Mouse (Mus musculus) ZHBTc4 (cell line): ENCODE measurements around the gene Acad12.
"Not testable (repeated sequence)": the region's sequence is repeated elsewhere in the genome, so short reads cannot be mapped to it uniquely, and the experiment has no call there.

ENCODE experiments used
- DNase-seq: peaks from one replicate; pipeline ENCODE4 v3.0.0-alpha.2; 2011; ENCODE audit warnings: low read depth, low spot score

Acad12 gene

GRCm38 (mm10) chr5:121618592-121619513 is at the start of gene Acad12:
Gene Acad12, minus strand, starts transcription at chr5:121618938.
- peak; percentile 92 for DNase-seq

GRCm38 (mm10) chr5:121668411-121668810 is 49.7 kb upstream of the Acad12 start:
- no peak for DNase-seq

DNA sequence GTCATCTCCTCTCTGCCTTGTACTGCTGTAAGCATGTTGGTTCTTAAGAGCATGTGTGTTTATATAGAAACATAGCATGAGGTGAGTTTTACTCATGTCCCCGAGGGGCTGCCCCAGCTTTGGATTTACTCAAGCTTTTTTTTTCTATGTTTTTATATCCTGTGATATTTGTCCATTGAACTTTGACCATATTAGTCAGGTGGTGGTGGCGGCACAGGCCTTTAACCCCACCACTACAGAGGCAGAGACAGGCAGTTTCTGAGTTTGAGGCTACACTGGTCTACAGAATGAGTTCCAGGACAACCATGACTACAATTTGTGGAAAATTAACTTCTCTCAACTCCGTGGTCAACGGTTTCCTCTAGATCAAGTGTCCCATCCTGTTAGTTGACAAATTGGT is 48.3 kb upstream of the Acad12 start:
- DNase-seq: no peak

- DNase-seq: no peak
These were observed 46.2 kb upstream of the Acad12 start for GRCm38 (mm10) chr5:121664971-121665370.

DNA sequence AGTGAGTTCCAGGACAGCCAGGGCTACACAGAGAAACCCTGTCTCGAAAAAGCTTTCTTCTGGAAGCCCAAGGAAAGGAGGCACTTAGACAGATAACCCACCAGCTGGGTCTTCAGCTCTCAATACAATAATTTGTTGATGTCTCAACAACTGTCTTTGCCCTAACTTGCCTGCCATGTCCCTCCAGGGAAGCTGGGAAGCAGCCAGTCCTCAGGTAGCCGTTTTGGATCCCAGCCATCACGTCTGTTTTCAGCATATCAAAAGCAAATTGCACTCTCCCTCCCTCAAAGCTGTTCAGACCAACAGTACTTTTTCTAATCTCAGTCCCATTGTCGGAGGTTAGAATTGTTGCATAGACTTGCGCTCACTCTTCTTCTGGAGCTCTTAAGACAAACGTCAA is 45.3 kb upstream of the Acad12 start:
- DNase-seq: no peak

DNA sequence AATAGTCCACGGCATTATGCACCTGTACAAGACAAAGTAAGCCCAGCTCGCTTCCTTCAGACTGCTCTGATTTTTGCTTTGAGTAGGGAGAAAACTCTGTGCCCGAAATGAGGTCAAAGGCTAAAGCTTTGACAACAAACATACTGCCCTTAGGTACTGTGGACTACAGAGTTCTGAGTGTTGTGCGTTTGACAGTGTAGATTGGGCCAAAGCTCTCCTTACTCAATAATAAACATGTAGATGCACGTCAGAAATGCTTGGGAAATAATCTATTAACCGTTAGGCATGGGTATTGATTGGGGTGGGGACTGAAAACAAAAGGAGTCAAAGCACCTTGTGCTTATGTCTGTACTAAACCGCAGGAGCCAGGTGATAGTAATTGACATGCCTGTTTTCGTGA is 44.7 kb upstream of the Acad12 start:
- DNase-seq: no peak

DNA sequence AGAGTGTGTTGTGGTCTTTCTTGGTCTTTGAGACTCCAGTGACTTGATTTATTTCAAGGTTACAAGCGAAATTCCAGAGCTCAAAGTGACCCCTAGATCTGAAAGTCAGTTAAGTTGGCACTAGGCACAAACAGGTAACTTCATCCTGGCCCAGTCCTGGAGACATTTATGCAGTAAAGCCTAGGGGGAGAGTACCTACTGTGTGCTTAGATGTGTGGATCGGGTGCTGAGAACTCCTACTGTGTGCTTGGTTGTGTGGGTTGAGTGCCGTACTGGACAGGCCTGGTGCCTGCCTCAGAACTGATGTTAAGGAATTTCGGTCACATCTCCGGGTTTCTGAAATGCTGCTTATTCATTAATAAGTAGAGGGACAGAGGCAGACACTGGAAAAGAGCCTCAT is 42.8 kb upstream of the Acad12 start:
- DNase-seq: no peak

- peak; percentile 40 for DNase-seq
These were observed 42.1 kb upstream of the Acad12 start for GRCm38 (mm10) chr5:121660897-121661254.

- DNase-seq: peak; percentile 95
These were observed 41.5 kb upstream of the Acad12 start, which contains the start of the genes Acad10 and Brap for GRCm38 (mm10) chr5:121660059-121660896. Gene Acad10, minus strand, starts transcription at chr5:121660514. Gene Brap, plus strand, starts transcription at chr5:121660563.

GRCm38 (mm10) chr5:121657656-121658055 is 38.9 kb upstream of the Acad12 start:
- not testable (repeated sequence) for DNase-seq

- not testable (repeated sequence) for DNase-seq
These were observed 38.1 kb upstream of the Acad12 start for GRCm38 (mm10) chr5:121656866-121657265.

DNA sequence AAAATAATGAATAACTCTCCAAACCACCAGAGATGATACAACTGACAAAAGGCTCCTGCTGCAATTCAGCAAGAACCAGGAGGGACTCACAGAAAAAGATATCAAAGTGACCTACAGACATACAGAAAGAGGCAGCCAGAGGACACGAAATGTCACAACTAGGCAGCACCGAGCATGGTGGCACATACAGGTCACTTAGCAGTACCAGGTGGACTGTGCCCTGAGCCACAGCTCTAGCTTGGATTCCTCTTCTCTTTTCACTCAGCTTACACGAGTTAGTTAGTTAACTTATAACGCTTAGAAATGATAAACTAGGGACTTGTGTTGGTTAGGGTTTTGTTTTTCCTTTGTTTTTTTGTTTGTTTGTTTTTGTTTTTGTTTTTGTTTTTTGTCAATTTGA is 35.8 kb upstream of the Acad12 start:
- DNase-seq: no peak

GRCm38 (mm10) chr5:121649134-121649533 is 30.4 kb upstream of the Acad12 start:
- no peak for DNase-seq

- no peak for DNase-seq
These were observed 20.9 kb upstream of the Acad12 start for GRCm38 (mm10) chr5:121639601-121640000.

DNA sequence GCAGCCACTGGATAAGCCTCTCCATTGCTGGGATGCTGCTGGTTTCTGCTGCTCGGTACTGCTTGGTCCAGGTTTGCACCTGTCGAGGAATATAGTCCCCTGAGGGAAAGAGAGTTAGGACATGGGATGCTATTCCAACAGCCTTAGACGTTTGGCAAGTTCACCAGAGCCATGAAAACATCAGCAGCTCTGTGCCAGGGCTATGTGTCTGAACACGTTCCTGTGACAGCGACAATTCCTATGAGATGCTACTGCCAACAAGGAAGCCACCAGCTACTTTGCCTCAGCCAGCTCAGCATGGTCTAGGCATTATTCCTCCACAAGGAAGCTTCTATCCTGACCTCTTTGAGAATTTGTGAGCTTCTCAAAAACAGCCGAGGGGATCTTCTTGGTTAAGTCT is 18.6 kb upstream of the Acad12 start:
- no peak for DNase-seq

DNA sequence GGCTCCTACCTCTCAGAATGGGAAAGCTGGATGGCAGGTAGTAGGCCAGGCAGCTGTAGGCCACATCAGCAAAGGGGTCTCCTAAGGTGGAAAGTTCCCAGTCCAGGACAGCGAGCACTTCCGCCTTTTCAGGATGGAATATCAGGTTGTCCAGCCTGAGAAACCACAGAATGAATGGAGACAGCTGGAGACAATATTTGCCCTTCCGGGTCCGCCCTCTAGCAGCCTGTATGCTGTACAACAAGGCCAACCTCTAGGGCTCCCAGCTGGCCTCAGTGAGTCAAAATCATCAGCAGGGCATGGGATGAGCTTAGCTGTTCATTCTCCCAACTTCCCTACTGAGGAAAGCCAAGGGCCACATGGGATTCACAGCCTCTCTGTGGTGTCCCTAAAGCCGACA is 15.9 kb upstream of the Acad12 start:
- no peak for DNase-seq

DNA sequence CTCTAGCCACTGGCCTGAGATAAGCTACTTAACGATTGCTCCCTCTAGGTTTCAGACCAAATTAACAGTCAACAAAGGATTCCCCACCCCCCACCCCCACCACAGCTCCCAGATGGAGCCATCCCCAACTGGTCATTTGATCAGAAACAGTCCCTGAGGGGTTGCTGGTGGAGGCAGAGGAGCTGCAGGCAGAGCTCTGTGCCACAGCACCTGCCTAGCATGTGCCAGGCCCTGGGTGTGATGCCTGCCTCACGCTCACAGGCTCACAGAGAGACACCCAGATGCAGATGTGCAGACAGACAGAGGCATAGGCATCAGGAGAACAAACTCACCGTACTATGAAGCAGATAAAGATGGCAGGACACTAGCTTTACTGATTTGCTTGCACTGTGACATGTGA is 14.1 kb upstream of the Acad12 start:
- no peak for DNase-seq

DNA sequence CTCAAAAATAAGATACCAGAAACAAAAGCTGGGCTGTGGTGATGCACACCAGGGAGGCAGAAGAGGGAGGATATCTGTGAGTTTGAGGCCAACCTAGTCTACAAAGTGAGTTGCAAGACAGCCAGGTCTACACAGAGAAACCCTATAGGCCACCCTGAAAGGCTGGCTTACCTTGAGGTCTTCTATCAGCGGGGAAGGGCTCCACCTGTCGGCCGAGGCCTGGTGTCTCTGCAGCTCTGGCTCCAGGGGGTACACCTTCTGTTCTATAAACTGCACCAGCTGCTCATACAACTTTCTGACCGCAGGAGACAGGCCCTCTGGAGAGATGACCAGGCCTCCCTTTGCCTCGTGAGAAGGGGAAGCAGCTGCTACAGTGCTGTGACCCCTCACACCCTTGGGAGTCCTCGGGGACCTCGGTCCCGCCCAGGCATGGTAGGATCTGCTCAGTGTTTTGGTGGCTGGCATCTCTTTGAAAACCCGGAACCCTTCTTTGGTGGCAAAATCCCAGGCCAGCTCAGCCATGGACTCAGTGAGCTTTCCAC is 12.4 kb upstream of the Acad12 start:
- DNase-seq: peak; percentile 44

- DNase-seq: peak; percentile 78
These were observed 9.1 kb upstream of the Acad12 start for GRCm38 (mm10) chr5:121627871-121628270.

DNA sequence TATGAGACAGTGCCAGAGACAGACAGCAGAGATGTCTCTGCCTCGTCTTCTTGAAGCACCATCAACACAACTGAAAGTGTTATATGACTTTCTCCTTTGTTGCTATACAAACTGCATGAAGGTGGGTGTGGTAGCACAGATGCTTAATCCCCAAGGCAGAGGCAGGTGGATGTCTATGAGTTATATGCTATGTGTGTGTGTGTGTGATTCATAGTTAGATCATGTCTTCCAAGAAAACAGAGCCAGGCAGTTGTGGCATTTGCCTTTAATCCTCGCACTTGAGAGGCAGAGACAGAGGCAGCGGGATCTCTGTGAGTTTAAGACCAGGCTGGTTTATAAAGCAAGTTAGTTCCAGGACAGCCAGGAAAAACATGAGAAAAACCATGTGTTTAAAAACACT is 4.5 kb upstream of the Acad12 start:
- DNase-seq: no peak

DNA sequence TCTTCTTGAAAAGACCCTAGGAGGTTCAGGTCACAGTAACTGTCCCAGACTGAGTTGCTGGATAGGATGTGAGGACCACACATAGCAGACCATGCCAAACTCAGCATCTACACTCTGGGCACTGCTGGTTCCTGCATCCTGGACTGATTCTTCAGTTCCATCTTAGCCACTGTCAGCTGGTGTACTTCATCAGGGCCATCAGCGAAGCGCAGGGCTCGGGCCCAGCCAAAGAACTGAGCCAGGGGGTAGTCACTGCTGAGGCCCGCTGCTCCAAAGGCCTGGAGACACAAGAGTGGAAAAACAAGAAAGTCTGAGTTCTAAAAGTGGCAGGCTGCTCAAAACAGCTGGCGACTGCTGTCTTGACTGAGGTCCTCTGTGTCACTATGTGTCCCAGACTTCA is 2.4 kb upstream of the Acad12 start:
- no peak for DNase-seq

DNA sequence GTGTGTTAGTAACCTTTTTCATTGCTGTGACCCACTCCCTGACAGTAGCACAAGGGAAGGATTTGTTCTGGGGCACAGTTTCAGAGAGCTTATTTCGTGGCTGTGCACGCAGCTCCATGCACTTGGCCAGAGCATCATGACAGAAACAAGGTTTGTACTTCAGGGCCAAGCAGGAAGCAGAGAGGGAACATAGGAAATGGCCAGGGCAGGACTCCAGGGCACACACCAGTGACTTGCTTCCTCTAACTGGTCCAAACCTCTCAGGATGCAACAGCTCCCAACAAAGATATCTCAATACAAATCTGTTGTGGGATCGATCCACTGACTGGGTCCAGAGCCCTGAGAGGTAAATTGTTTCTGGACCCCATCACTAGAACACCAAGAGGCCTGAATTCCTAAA is 3.8 kb downstream of the Acad12 start:
- not testable (repeated sequence) for DNase-seq
